ENCODE assay signal across 9 mouse cellular contexts in genomic region chr2:136057861-136058331, GRCm38 (mm10). TPM values are rescaled to one million over a fixed set of nuclear protein-coding genes. Genes with fewer than 3 reads are reported as not detected.
A peak's percentile ranks its signal among the peaks of the same experiment; 100 is the strongest.
DNase-seq lines count a peak whose midpoint lies in the region; ATAC-seq and TF ChIP-seq lines count a peak whose summit lies in the region.
"Had no signal": no experiment of that assay in that cellular context is flagged by ENCODE, and none has a peak within 500 bp of the region (broad histone marks: within the 10 kb centered on the region; RNA-seq: fewer than 3 reads in every experiment).

No protein-coding gene starts in this region.

- DNase-seq in left cerebral cortex, adult 2 months (ENCODE audit: extremely low spot score in 1 of 2, low spot score in 2 of 2) = peak; percentile 27 to 66
- DNase-seq in left cerebral cortex, adult 11 months (ENCODE audit: low spot score) = no peak
- peak; percentile 56 for DNase-seq in embryonic facial prominence, embryonic 10.5 days (ENCODE audit: low spot score)
- peak; percentile 8 for DNase-seq in heart, postnatal 0 days (ENCODE audit: low spot score)
- peak; percentile 39 for DNase-seq in mesoderm, embryonic 11.5 days (ENCODE audit: low read depth, low spot score)
- no peak for DNase-seq in gastrocnemius, adult 8-10 months (ENCODE audit: low spot score in 2 of 2)

- peaks cover 28% of the 10 kb centered on the region for H3K4me1 ChIP-seq in embryonic facial prominence, embryonic 10.5 days
- no peaks in the 10 kb centered on the region for H3K4me1 ChIP-seq in heart, postnatal 0 days (ENCODE audit: control insufficient read depth, insufficient read depth)
- H3K4me1 ChIP-seq in stomach, embryonic 16.5 days (ENCODE audit: control insufficient read depth, insufficient read depth, low read length) = no peaks in the 10 kb centered on the region

- peak; percentile 24; the same call in 1 of the 2 replicates for ATAC-seq in heart, postnatal 0 days (ENCODE audit: insufficient read depth, low read depth)
- ATAC-seq in stomach, embryonic 16.5 days (ENCODE audit: insufficient read depth, low FRiP score) = peak; percentile 44; the same call in 1 of the 2 replicates
- ATAC-seq in CD4-positive, CD25-positive, alpha-beta regulatory T cell, adult 4 months = no peak

- no peak overlapping the region for H3K9ac ChIP-seq in heart, postnatal 0 days (replicated peaks; ENCODE audit: low read depth, low read length)
- no peak overlapping the region for H3K9ac ChIP-seq in stomach, embryonic 16.5 days (ENCODE audit: low read length)
- H3K9ac ChIP-seq: liver, embryonic 14.5 days had no signal

- H3K27me3 ChIP-seq in embryonic facial prominence, embryonic 10.5 days (replicated peaks; ENCODE audit: low read depth, poor library complexity, severe bottlenecking) = peaks cover 53% of the 10 kb centered on the region
- H3K27me3 ChIP-seq in heart, postnatal 0 days (ENCODE audit: control insufficient read depth, insufficient read depth, low read length) = peaks cover 48% of the 10 kb centered on the region
- H3K27me3 ChIP-seq in stomach, embryonic 16.5 days (ENCODE audit: control insufficient read depth, insufficient read depth, low read length) = peaks cover 37% of the 10 kb centered on the region

- H3K4me2 ChIP-seq in heart, postnatal 0 days (ENCODE audit: low read depth, low read length) = no peak overlapping the region
- H3K4me2 ChIP-seq in stomach, embryonic 16.5 days (ENCODE audit: low read depth, low read length) = peak overlapping the region; percentile 8; the same call in 1 of the 2 replicates

- intact Hi-C loops in left cerebral cortex, adult 2 months (cut with DNase I) = loop anchor here (2.0 to 5.0 kb wide), 3 partner anchors 51 to 86 kb away; no protein-coding TSS in a partner anchor

- H3K36me3 ChIP-seq in embryonic facial prominence, embryonic 10.5 days (replicated peaks) = no peaks in the 10 kb centered on the region
- H3K36me3 ChIP-seq in heart, postnatal 0 days (replicated peaks; ENCODE audit: control insufficient read depth, insufficient read depth, low read length) = no peaks in the 10 kb centered on the region
- H3K36me3 ChIP-seq in stomach, embryonic 16.5 days (ENCODE audit: control insufficient read depth, insufficient read depth, low read length) = no peaks in the 10 kb centered on the region

- 5% methylated on average over 19 of the region's 19 CpGs for WGBS in embryonic facial prominence, embryonic 10.5 days
- WGBS in heart, postnatal 0 days = 6% methylated on average over 19 of the region's 19 CpGs
- whole genome bisulfite sequencing in stomach, embryonic 16.5 days = 7% methylated on average over 19 of the region's 19 CpGs

- H3K27ac ChIP-seq in left cerebral cortex, adult 2 months = peak overlapping the region; percentile 86
- H3K27ac ChIP-seq in embryonic facial prominence, embryonic 10.5 days (replicated peaks) = no peak overlapping the region
- H3K27ac ChIP-seq in heart, postnatal 0 days (ENCODE audit: low read depth) = no peak overlapping the region
- H3K27ac ChIP-seq in stomach, embryonic 16.5 days (ENCODE audit: low read length) = no peak overlapping the region
- H3K27ac ChIP-seq: liver, embryonic 14.5 days had no signal

- TF ChIP-seq EP300 in heart, postnatal 0 days (IDR thresholded peaks at IDR 0.05; ENCODE audit: low read depth) = no peak

- peak overlapping the region; percentile 58 for H3K4me3 ChIP-seq in left cerebral cortex, adult 2 months
- peak overlapping the region; percentile 59 for H3K4me3 ChIP-seq in embryonic facial prominence, embryonic 10.5 days
- H3K4me3 ChIP-seq in heart, postnatal 0 days (ENCODE audit: low read depth, low read length) = no peak overlapping the region
- no peak overlapping the region for H3K4me3 ChIP-seq in stomach, embryonic 16.5 days (replicated peaks; ENCODE audit: low read length)

- TF ChIP-seq CTCF in left cerebral cortex, adult 2 months (IDR thresholded peaks at IDR 0.05) = no peak
- no peak for TF ChIP-seq CTCF in heart, postnatal 0 days (IDR thresholded peaks at IDR 0.05; ENCODE audit: low read depth)

- no peaks in the 10 kb centered on the region for H3K9me3 ChIP-seq in embryonic facial prominence, embryonic 10.5 days
- no peaks in the 10 kb centered on the region for H3K9me3 ChIP-seq in heart, postnatal 0 days (replicated peaks; ENCODE audit: control insufficient read depth, low read length)
- no peaks in the 10 kb centered on the region for H3K9me3 ChIP-seq in stomach, embryonic 16.5 days (replicated peaks; ENCODE audit: control insufficient read depth, low read length)

RNA-seq across cellular contexts. Expression of gene Lamp5, which starts 5.9 kb away (rescaled TPM):
- total RNA-seq in left cerebral cortex, adult 2 months (2021) = 100 to 1,000 TPM; 260 to 278 TPM
- polyA plus RNA-seq in embryonic facial prominence, embryonic 10.5 days (2016; fragmentation: Nextera tagmentation; extraction: Ambion mirVana) = 2.4 and 4.7 TPM in 2 replicates
- total RNA-seq in heart, postnatal 0 days (2014; rRNA removed; ENCODE audit: low replicate concordance) = not detected in 2 replicates
- not detected in 2 replicates for polyA plus RNA-seq in heart, postnatal 0 days (2015; fragmentation: Nextera tagmentation; extraction: Ambion mirVana)
- polyA plus RNA-seq in stomach, embryonic 16.5 days (2015; fragmentation: Nextera tagmentation; extraction: Ambion mirVana) = 0.23 and 0.32 TPM in 2 replicates
- not detected for polyA plus RNA-seq in CD4-positive, CD25-positive, alpha-beta regulatory T cell, adult 4 months (2017; shearing (Covaris generic))
- not detected for total RNA-seq in gastrocnemius, adult 8-10 months (2022)

Comparison
In these comparisons a context has a peak if more than half of its experiments do, and no peak if none do; other contexts are left out.
1. DNase-seq: peak in left cerebral cortex, adult 2 months (2 of 2), embryonic facial prominence, embryonic 10.5 days (single experiment), heart, postnatal 0 days (single experiment) and mesoderm, embryonic 11.5 days (single experiment); none in left cerebral cortex, adult 11 months (single experiment) and gastrocnemius, adult 8-10 months (0 of 2).
2. H3K4me3 ChIP-seq: peak in left cerebral cortex, adult 2 months (single experiment) and embryonic facial prominence, embryonic 10.5 days (single experiment); none in heart, postnatal 0 days (single experiment) and stomach, embryonic 16.5 days (single experiment).